Comparison of ENCODE assay signal across 14 mouse cellular contexts in genomic region chrX:163822298-163822697, GRCm38 (mm10).
"Had no signal": no experiment of that assay in that cellular context is flagged by ENCODE, and none has a peak within 500 bp of the region (broad histone marks: within the 10 kb centered on the region; RNA-seq: fewer than 3 reads in every experiment).

No protein-coding gene starts in this region.

- H3K27me3 ChIP-seq: lung, embryonic 15.5 days; megakaryocyte, embryonic 14.5 days; neural tube, embryonic 15.5 days had no signal

- H3K27ac ChIP-seq: left cerebral cortex, adult 2 months; limb, embryonic 10.5 days; liver, embryonic 12.5 days; lung, embryonic 15.5 days; neural tube, embryonic 15.5 days had no signal

- DNase-seq: kidney, adult 18-20 months; kidney, postnatal 10 days; lung, postnatal 14 days; retina, postnatal 1 day; thymus, adult 2 months; thymus, postnatal 25 days had no signal

- H3K4me3 ChIP-seq: left cerebral cortex, adult 2 months; limb, embryonic 10.5 days; liver, embryonic 12.5 days; lung, embryonic 15.5 days; megakaryocyte, embryonic 14.5 days; myocyte; neural tube, embryonic 15.5 days had no signal

- H3K4me2 ChIP-seq: liver, embryonic 12.5 days; lung, embryonic 15.5 days; midbrain, embryonic 11.5 days; neural tube, embryonic 15.5 days had no signal

- ATAC-seq: liver, embryonic 12.5 days had no signal

- H3K9ac ChIP-seq: liver, embryonic 12.5 days; lung, embryonic 15.5 days; neural tube, embryonic 15.5 days had no signal

- H3K4me1 ChIP-seq: limb, embryonic 10.5 days; liver, embryonic 12.5 days; lung, embryonic 15.5 days; megakaryocyte, embryonic 14.5 days; neural tube, embryonic 15.5 days had no signal

- H3K9me3 ChIP-seq: limb, embryonic 10.5 days; liver, embryonic 12.5 days; lung, embryonic 15.5 days; megakaryocyte, embryonic 14.5 days; neural tube, embryonic 15.5 days had no signal

- H3K36me3 ChIP-seq: limb, embryonic 10.5 days; liver, embryonic 12.5 days; lung, embryonic 15.5 days; neural tube, embryonic 15.5 days had no signal
